Mouse (Mus musculus) hindbrain, embryonic 13.5 days (tissue): ENCODE measurements around the gene Ubtd2. TPM values are rescaled to one million over a fixed set of nuclear protein-coding genes. Genes with fewer than 3 reads are reported as not detected.
"Not testable (repeated sequence)": the region's sequence is repeated elsewhere in the genome, so short reads cannot be mapped to it uniquely, and the experiment has no call there.

Experiments
- ATAC-seq: fragments of 200-750 bp; cut with Nextera tagmentation; 2 replicates; pipeline ENCODE4 v1.8.0; 2017; ENCODE audit warnings: moderate TSS enrichment; ENCODE audit not compliant: low FRiP score
- H3K27ac ChIP-seq: fragments of 300-500 bp; sonication (generic); 2 replicates; pipeline ENCODE4 v1.5.1; 2015; ENCODE audit warnings: inconsistent platforms, mild to moderate bottlenecking, moderate library complexity
- H3K27me3 ChIP-seq: fragments of 300-500 bp; sonication (generic); 2 replicates; pipeline ENCODE4 v1.6.1; 2015; ENCODE audit warnings: mild to moderate bottlenecking, inconsistent platforms
- H3K36me3 ChIP-seq: fragments of 300-500 bp; sonication (generic); 2 replicates; pipeline ENCODE4 v1.6.1; 2015; ENCODE audit warnings: mild to moderate bottlenecking, inconsistent platforms
- H3K4me1 ChIP-seq: fragments of 300-500 bp; sonication (generic); replicated peaks from 2 replicates; pipeline ENCODE4 v1.6.1; 2015; ENCODE audit warnings: inconsistent platforms
- H3K4me2 ChIP-seq: fragments of 300-500 bp; sonication (generic); 2 replicates; pipeline ENCODE4 v1.6.1; 2015; ENCODE audit warnings: inconsistent platforms, mild to moderate bottlenecking, moderate library complexity
- H3K4me3 ChIP-seq: fragments of 300-500 bp; sonication (generic); 2 replicates; pipeline ENCODE4 v1.5.1; 2015; ENCODE audit warnings: mild to moderate bottlenecking, inconsistent platforms
- H3K9ac ChIP-seq: fragments of 300-500 bp; sonication (generic); 2 replicates; pipeline ENCODE4 v1.6.1; 2015; ENCODE audit warnings: mild to moderate bottlenecking, inconsistent platforms
- H3K9me3 ChIP-seq: fragments of 300-500 bp; sonication (generic); 2 replicates; pipeline ENCODE4 v1.6.1; 2016; ENCODE audit warnings: inconsistent platforms
- WGBS: fragments of 180-500 bp; shearing (Covaris S2); methylation state at CpG from one replicate; pipeline ENCODE4 v1.1.7; 2015; 5-methylcytosine and 5-hydroxymethylcytosine counted together
- polyA plus RNA-seq: library from polyadenylated mRNA; unstranded; fragments of >200 nt; fragmentation: Nextera tagmentation; extraction: Ambion mirVana; gene quantifications from 2 replicates; pipeline ENCODE4 v1.2.1, GENCODE M21; 2015

The Ubtd2 gene
- polyA plus RNA-seq, 1 experiment from 2014 or later, result 52.9 TPM

GRCm38 (mm10) chr11:32503711-32504110, 48.5 kb downstream of the Ubtd2 start:
- H3K4me1 ChIP-seq, result peaks cover 1% of the 10 kb centered on the region; the same call in 1 of the 2 replicates
- no peaks in the 10 kb centered on the region for H3K9me3 ChIP-seq
- no peak overlapping the region for H3K27ac ChIP-seq
- 98% methylated on average over 2 of the region's 2 CpGs for WGBS
- H3K4me2 ChIP-seq, result no peak overlapping the region
- H3K9ac ChIP-seq, result no peak overlapping the region
- H3K27me3 ChIP-seq, result no peaks in the 10 kb centered on the region
- no peak overlapping the region for H3K4me3 ChIP-seq
- peaks cover 14% of the 10 kb centered on the region for H3K36me3 ChIP-seq
- ATAC-seq, result no peak

- Histone ChIP-seq H3K4me2 (no peak overlapping the region), H3K36me3 (peaks cover 10% of the 10 kb centered on the region), H3K9ac (no peak overlapping the region), H3K4me3 (no peak overlapping the region), H3K9me3 (no peaks in the 10 kb centered on the region), H3K27ac (no peak overlapping the region), H3K27me3 (no peaks in the 10 kb centered on the region), H3K4me1 (no peaks in the 10 kb centered on the region)
- WGBS, result 87% methylated on average over 7 of the region's 7 CpGs
- ATAC-seq, result no peak
These were observed 50.0 kb downstream of the Ubtd2 start for GRCm38 (mm10) chr11:32505091-32505739.

- Histone ChIP-seq H3K4me2 (no peak overlapping the region), H3K27me3 (no peaks in the 10 kb centered on the region), H3K4me1 (0 out of 2 replicates have a peak, but pooled peaks cover 5% of the 10 kb centered on the region), H3K36me3 (peaks cover 3% of the 10 kb centered on the region), H3K9me3 (no peaks in the 10 kb centered on the region), H3K4me3 (no peak overlapping the region), H3K27ac (no peak overlapping the region), H3K9ac (no peak overlapping the region)
- ATAC-seq, result no peak
- WGBS, result 77% methylated on average over 1 of the region's 1 CpGs
These were observed 55.8 kb downstream of the Ubtd2 start for GRCm38 (mm10) chr11:32510930-32511329.

- peaks cover 27% of the 10 kb centered on the region for H3K36me3 ChIP-seq
- H3K4me1 ChIP-seq, H3K27me3 ChIP-seq, H3K9me3 ChIP-seq, H3K4me3 ChIP-seq, H3K4me2 ChIP-seq, H3K27ac ChIP-seq, H3K9ac ChIP-seq, ATAC-seq: not testable (repeated sequence)
- 96% methylated on average over 5 of the region's 5 CpGs for WGBS
These were observed 59.7 kb downstream of the Ubtd2 start for GRCm38 (mm10) chr11:32514853-32515252.

GRCm38 (mm10) chr11:32516091-32516490, 60.9 kb downstream of the Ubtd2 start:
- Histone ChIP-seq H3K4me2 (no peak overlapping the region), H3K27ac (0 out of 2 replicates have a peak overlapping the region, but pooled peaks have one; percentile 30), H3K4me3 (no peak overlapping the region), H3K36me3 (peaks cover 30% of the 10 kb centered on the region), H3K9me3 (no peaks in the 10 kb centered on the region), H3K27me3 (no peaks in the 10 kb centered on the region), H3K4me1 (0 out of 2 replicates have a peak, but pooled peaks cover 5% of the 10 kb centered on the region), H3K9ac (no peak overlapping the region)
- 91% methylated on average over 12 of the region's 12 CpGs for WGBS
- ATAC-seq, result no peak

- Histone ChIP-seq H3K27ac (no peak overlapping the region), H3K9ac (no peak overlapping the region), H3K36me3 (peaks cover 30% of the 10 kb centered on the region), H3K4me1 (no peaks in the 10 kb centered on the region), H3K27me3 (no peaks in the 10 kb centered on the region), H3K4me2 (no peak overlapping the region), H3K9me3 (no peaks in the 10 kb centered on the region), H3K4me3 (no peak overlapping the region)
- WGBS, result 87% methylated on average over 8 of the region's 8 CpGs
- ATAC-seq, result no peak
These were observed 61.9 kb downstream of the Ubtd2 start for GRCm38 (mm10) chr11:32516916-32517712.

- Histone ChIP-seq H3K36me3 (peaks cover 30% of the 10 kb centered on the region), H3K4me3 (no peak overlapping the region), H3K4me2 (no peak overlapping the region), H3K4me1 (no peaks in the 10 kb centered on the region), H3K27me3 (no peaks in the 10 kb centered on the region), H3K9ac (no peak overlapping the region), H3K27ac (no peak overlapping the region), H3K9me3 (no peaks in the 10 kb centered on the region)
- WGBS, result 96% methylated on average over 4 of the region's 4 CpGs
- ATAC-seq, result no peak
These were observed 63.6 kb downstream of the Ubtd2 start for GRCm38 (mm10) chr11:32518770-32519169.

GRCm38 (mm10) chr11:32519354-32519753, 64.2 kb downstream of the Ubtd2 start:
- H3K36me3 ChIP-seq, result peaks cover 34% of the 10 kb centered on the region

GRCm38 (mm10) chr11:32521246-32521645, 66.1 kb downstream of the Ubtd2 start:
- Histone ChIP-seq H3K4me3 (no peak overlapping the region), H3K4me2 (no peak overlapping the region), H3K4me1 (no peaks in the 10 kb centered on the region), H3K27me3 (no peaks in the 10 kb centered on the region), H3K9me3 (no peaks in the 10 kb centered on the region), H3K27ac (no peak overlapping the region), H3K36me3 (peaks cover 30% of the 10 kb centered on the region), H3K9ac (no peak overlapping the region)
- ATAC-seq, result no peak
- WGBS, result 79% methylated on average over 2 of the region's 2 CpGs

More at GRCm38 (mm10) chr11:32519354-32519753, 64.2 kb downstream of the Ubtd2 start:
- ATAC-seq, result no peak
- Histone ChIP-seq H3K27ac (no peak overlapping the region), H3K9ac (no peak overlapping the region), H3K9me3 (no peaks in the 10 kb centered on the region), H3K27me3 (no peaks in the 10 kb centered on the region), H3K4me3 (no peak overlapping the region), H3K4me1 (no peaks in the 10 kb centered on the region), H3K4me2 (no peak overlapping the region)
- WGBS, result 100% methylated on average over 1 of the region's 1 CpGs

- ATAC-seq, result no peak
- Histone ChIP-seq H3K4me3 (no peak overlapping the region), H3K9me3 (no peaks in the 10 kb centered on the region), H3K27me3 (no peaks in the 10 kb centered on the region), H3K27ac (no peak overlapping the region), H3K4me1 (no peaks in the 10 kb centered on the region), H3K4me2 (no peak overlapping the region), H3K9ac (no peak overlapping the region), H3K36me3 (peaks cover 26% of the 10 kb centered on the region)
- WGBS, result 86% methylated on average over 11 of the region's 11 CpGs
These were observed 69.2 kb downstream of the Ubtd2 start for GRCm38 (mm10) chr11:32524122-32524920.

GRCm38 (mm10) chr11:32527006-32527405, 71.8 kb downstream of the Ubtd2 start:
- H3K9ac ChIP-seq, result no peak overlapping the region
- no peak overlapping the region for H3K4me2 ChIP-seq
- 93% methylated on average over 4 of the region's 4 CpGs for WGBS

GRCm38 (mm10) chr11:32530151-32530550, 75.0 kb downstream of the Ubtd2 start:
- Histone ChIP-seq H3K4me3 (no peak overlapping the region), H3K9ac (no peak overlapping the region), H3K36me3 (peaks cover 11% of the 10 kb centered on the region), H3K4me1 (peaks cover 28% of the 10 kb centered on the region), H3K9me3 (no peaks in the 10 kb centered on the region), H3K27me3 (peaks cover 19% of the 10 kb centered on the region), H3K27ac (no peak overlapping the region), H3K4me2 (no peak overlapping the region)
- 76% methylated on average over 1 of the region's 1 CpGs for WGBS
- no peak for ATAC-seq

More at GRCm38 (mm10) chr11:32527006-32527405, 71.8 kb downstream of the Ubtd2 start:
- H3K9me3 ChIP-seq, result no peaks in the 10 kb centered on the region
- H3K36me3 ChIP-seq, result peaks cover 17% of the 10 kb centered on the region
- no peak overlapping the region for H3K4me3 ChIP-seq
- peaks cover 2% of the 10 kb centered on the region for H3K4me1 ChIP-seq
- no peak overlapping the region for H3K27ac ChIP-seq
- no peak for ATAC-seq
- peaks cover 16% of the 10 kb centered on the region for H3K27me3 ChIP-seq
